Mouse (Mus musculus): ENCODE measurements around the gene Mipol1. TPM values are rescaled to one million over a fixed set of nuclear protein-coding genes. Genes with fewer than 3 reads are reported as not detected.
"Not testable (repeated sequence)": the region's sequence is repeated elsewhere in the genome, so short reads cannot be mapped to it uniquely, and the experiment has no call there.

Gene Mipol1
- polyA plus RNA-seq, 1 experiment from 2014 or later = 5.1 TPM

GRCm38 (mm10) chr12:57436939-57437659 is 206.9 kb downstream of the Mipol1 start:
- H3K4me2 ChIP-seq (ENCODE audit: low read depth, low read length); H3K36me3 ChIP-seq (ENCODE audit: control insufficient read depth, insufficient read depth, low read length); H3K9me3 ChIP-seq (ENCODE audit: control insufficient read depth, low read length); H3K27me3 ChIP-seq (ENCODE audit: control insufficient read depth, insufficient read depth, low read length); H3K27ac ChIP-seq (ENCODE audit: low read depth, low read length); ATAC-seq (ENCODE audit: low read depth); H3K9ac ChIP-seq (replicated peaks; ENCODE audit: low read depth, low read length); H3K4me3 ChIP-seq (ENCODE audit: low read depth, low read length); H3K4me1 ChIP-seq (ENCODE audit: control insufficient read depth, insufficient read depth, low read length): not testable (repeated sequence)
- WGBS = 58% methylated on average over 8 of the region's 8 CpGs

GRCm38 (mm10) chr12:57444281-57444903 is 214.2 kb downstream of the Mipol1 start:
- H3K4me2 ChIP-seq (ENCODE audit: low read depth, low read length) = no peak overlapping the region
- no peak overlapping the region for H3K4me3 ChIP-seq (ENCODE audit: low read depth, low read length)
- H3K27me3 ChIP-seq (ENCODE audit: control insufficient read depth, insufficient read depth, low read length) = no peaks in the 10 kb centered on the region
- no peaks in the 10 kb centered on the region for H3K9me3 ChIP-seq (ENCODE audit: control insufficient read depth, low read length)
- 45% methylated on average over 10 of the region's 10 CpGs for WGBS
- no peaks in the 10 kb centered on the region for H3K36me3 ChIP-seq (ENCODE audit: control insufficient read depth, insufficient read depth, low read length)
- no peak for ATAC-seq (ENCODE audit: low read depth)
- H3K27ac ChIP-seq (ENCODE audit: low read depth, low read length) = no peak overlapping the region
- no peak overlapping the region for H3K9ac ChIP-seq (replicated peaks; ENCODE audit: low read depth, low read length)
- H3K4me1 ChIP-seq (ENCODE audit: control insufficient read depth, insufficient read depth, low read length) = no peaks in the 10 kb centered on the region

GRCm38 (mm10) chr12:57447331-57447730 is 217.1 kb downstream of the Mipol1 start:
- ATAC-seq (ENCODE audit: low read depth) = no peak
- Histone ChIP-seq H3K9ac (replicated peaks; ENCODE audit: low read depth, low read length) (no peak overlapping the region), H3K27ac (ENCODE audit: low read depth, low read length) (no peak overlapping the region), H3K36me3 (ENCODE audit: control insufficient read depth, insufficient read depth, low read length) (no peaks in the 10 kb centered on the region), H3K9me3 (ENCODE audit: control insufficient read depth, low read length) (no peaks in the 10 kb centered on the region), H3K27me3 (ENCODE audit: control insufficient read depth, insufficient read depth, low read length) (no peaks in the 10 kb centered on the region), H3K4me1 (ENCODE audit: control insufficient read depth, insufficient read depth, low read length) (no peaks in the 10 kb centered on the region), H3K4me2 (ENCODE audit: low read depth, low read length) (no peak overlapping the region), H3K4me3 (ENCODE audit: low read depth, low read length) (no peak overlapping the region)
- WGBS = 92% methylated on average over 3 of the region's 3 CpGs

- H3K27me3 ChIP-seq (ENCODE audit: control insufficient read depth, insufficient read depth, low read length) = no peaks in the 10 kb centered on the region
- WGBS = 73% methylated on average over 1 of the region's 1 CpGs
- no peak overlapping the region for H3K27ac ChIP-seq (ENCODE audit: low read depth, low read length)
- ATAC-seq (ENCODE audit: low read depth) = no peak
- no peak overlapping the region for H3K4me3 ChIP-seq (ENCODE audit: low read depth, low read length)
- no peaks in the 10 kb centered on the region for H3K9me3 ChIP-seq (ENCODE audit: control insufficient read depth, low read length)
- H3K4me1 ChIP-seq (ENCODE audit: control insufficient read depth, insufficient read depth, low read length) = no peaks in the 10 kb centered on the region
- no peaks in the 10 kb centered on the region for H3K36me3 ChIP-seq (ENCODE audit: control insufficient read depth, insufficient read depth, low read length)
- no peak overlapping the region for H3K4me2 ChIP-seq (ENCODE audit: low read depth, low read length)
- no peak overlapping the region for H3K9ac ChIP-seq (replicated peaks; ENCODE audit: low read depth, low read length)
These were observed 219.1 kb downstream of the Mipol1 start for GRCm38 (mm10) chr12:57449299-57449698.

GRCm38 (mm10) chr12:57450017-57450583 is 219.9 kb downstream of the Mipol1 start:
- Histone ChIP-seq H3K4me3 (ENCODE audit: low read depth, low read length) (no peak overlapping the region), H3K27ac (ENCODE audit: low read depth, low read length) (no peak overlapping the region), H3K36me3 (ENCODE audit: control insufficient read depth, insufficient read depth, low read length) (no peaks in the 10 kb centered on the region), H3K9me3 (ENCODE audit: control insufficient read depth, low read length) (no peaks in the 10 kb centered on the region), H3K9ac (replicated peaks; ENCODE audit: low read depth, low read length) (no peak overlapping the region), H3K4me2 (ENCODE audit: low read depth, low read length) (no peak overlapping the region), H3K27me3 (ENCODE audit: control insufficient read depth, insufficient read depth, low read length) (no peaks in the 10 kb centered on the region), H3K4me1 (ENCODE audit: control insufficient read depth, insufficient read depth, low read length) (no peaks in the 10 kb centered on the region)
- 88% methylated on average over 5 of the region's 5 CpGs for WGBS
- ATAC-seq (ENCODE audit: low read depth) = no peak

- H3K36me3 ChIP-seq (ENCODE audit: control insufficient read depth, insufficient read depth, low read length) = no peaks in the 10 kb centered on the region
- no peak overlapping the region for H3K4me3 ChIP-seq (ENCODE audit: low read depth, low read length)
- ATAC-seq (ENCODE audit: low read depth) = no peak
- no peaks in the 10 kb centered on the region for H3K4me1 ChIP-seq (ENCODE audit: control insufficient read depth, insufficient read depth, low read length)
- no peaks in the 10 kb centered on the region for H3K27me3 ChIP-seq (ENCODE audit: control insufficient read depth, insufficient read depth, low read length)
- H3K4me2 ChIP-seq (ENCODE audit: low read depth, low read length) = no peak overlapping the region
- WGBS = 40% methylated on average over 4 of the region's 4 CpGs
- H3K9ac ChIP-seq (replicated peaks; ENCODE audit: low read depth, low read length) = no peak overlapping the region
- H3K9me3 ChIP-seq (ENCODE audit: control insufficient read depth, low read length) = no peaks in the 10 kb centered on the region
- no peak overlapping the region for H3K27ac ChIP-seq (ENCODE audit: low read depth, low read length)
These were observed 226.7 kb downstream of the Mipol1 start for GRCm38 (mm10) chr12:57456911-57457310.

GRCm38 (mm10) chr12:57457339-57457738 is 227.1 kb downstream of the Mipol1 start:
- 43% methylated on average over 4 of the region's 4 CpGs for WGBS
- ATAC-seq (ENCODE audit: low read depth) = no peak
- Histone ChIP-seq H3K27ac (ENCODE audit: low read depth, low read length) (no peak overlapping the region), H3K4me1 (ENCODE audit: control insufficient read depth, insufficient read depth, low read length) (no peaks in the 10 kb centered on the region), H3K9ac (replicated peaks; ENCODE audit: low read depth, low read length) (no peak overlapping the region), H3K9me3 (ENCODE audit: control insufficient read depth, low read length) (no peaks in the 10 kb centered on the region), H3K4me3 (ENCODE audit: low read depth, low read length) (no peak overlapping the region), H3K27me3 (ENCODE audit: control insufficient read depth, insufficient read depth, low read length) (no peaks in the 10 kb centered on the region), H3K36me3 (ENCODE audit: control insufficient read depth, insufficient read depth, low read length) (no peaks in the 10 kb centered on the region), H3K4me2 (ENCODE audit: low read depth, low read length) (no peak overlapping the region)

- Histone ChIP-seq H3K27me3 (ENCODE audit: control insufficient read depth, insufficient read depth, low read length) (no peaks in the 10 kb centered on the region), H3K9ac (replicated peaks; ENCODE audit: low read depth, low read length) (no peak overlapping the region), H3K4me3 (ENCODE audit: low read depth, low read length) (no peak overlapping the region), H3K27ac (ENCODE audit: low read depth, low read length) (no peak overlapping the region), H3K36me3 (ENCODE audit: control insufficient read depth, insufficient read depth, low read length) (no peaks in the 10 kb centered on the region), H3K4me1 (ENCODE audit: control insufficient read depth, insufficient read depth, low read length) (no peaks in the 10 kb centered on the region), H3K4me2 (ENCODE audit: low read depth, low read length) (no peak overlapping the region), H3K9me3 (ENCODE audit: control insufficient read depth, low read length) (no peaks in the 10 kb centered on the region)
- ATAC-seq (ENCODE audit: low read depth) = no peak
- WGBS = 79% methylated on average over 12 of the region's 12 CpGs
These were observed 234.5 kb downstream of the Mipol1 start for GRCm38 (mm10) chr12:57464520-57465334.

GRCm38 (mm10) chr12:57471786-57472185 is 241.6 kb downstream of the Mipol1 start:
- ATAC-seq (ENCODE audit: low read depth) = no peak
- no peak overlapping the region for H3K4me3 ChIP-seq (ENCODE audit: low read depth, low read length)
- no peak overlapping the region for H3K4me2 ChIP-seq (ENCODE audit: low read depth, low read length)
- 89% methylated on average over 8 of the region's 8 CpGs for WGBS
- H3K9me3 ChIP-seq (ENCODE audit: control insufficient read depth, low read length) = no peaks in the 10 kb centered on the region
- H3K9ac ChIP-seq (replicated peaks; ENCODE audit: low read depth, low read length) = no peak overlapping the region
- no peaks in the 10 kb centered on the region for H3K36me3 ChIP-seq (ENCODE audit: control insufficient read depth, insufficient read depth, low read length)
- H3K27me3 ChIP-seq (ENCODE audit: control insufficient read depth, insufficient read depth, low read length) = no peaks in the 10 kb centered on the region
- no peak overlapping the region for H3K27ac ChIP-seq (ENCODE audit: low read depth, low read length)
- no peaks in the 10 kb centered on the region for H3K4me1 ChIP-seq (ENCODE audit: control insufficient read depth, insufficient read depth, low read length)

Measured in neural tube, embryonic 14.5 days (tissue).